ENCODE assay signal across 30 mouse cellular contexts in the genomic region with DNA sequence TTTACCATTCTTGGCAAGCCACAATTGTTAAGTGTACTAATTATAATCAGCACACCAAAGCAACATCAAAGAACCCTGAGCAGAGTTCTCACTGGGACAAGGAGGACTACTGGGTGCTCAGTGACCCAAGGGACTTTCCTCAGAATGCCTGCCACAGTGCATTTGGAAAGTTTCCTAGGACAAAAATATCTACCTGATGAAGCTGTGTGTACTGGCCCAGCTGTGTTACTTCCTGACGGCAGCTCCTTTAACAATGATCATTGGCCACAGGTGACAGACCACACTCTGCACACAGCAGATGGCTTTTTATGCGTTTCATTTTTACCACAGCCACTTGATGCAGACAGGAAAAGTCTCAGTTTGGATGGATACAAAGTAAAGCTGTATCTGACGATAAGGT. TPM values are rescaled to one million over a fixed set of nuclear protein-coding genes. Genes with fewer than 3 reads are reported as not detected.
"Had no signal": no experiment of that assay in that cellular context is flagged by ENCODE, and none has a peak within 500 bp of the region (broad histone marks: within the 10 kb centered on the region; RNA-seq: fewer than 3 reads in every experiment).

No protein-coding gene starts in this region.

- H3K4me1 ChIP-seq: limb, embryonic 12.5 days; liver, embryonic 12.5 days; liver, embryonic 15.5 days; megakaryocyte, embryonic 14.5 days; midbrain, embryonic 10.5 days; midbrain, embryonic 13.5 days; neural tube, embryonic 13.5 days; stomach, embryonic 15.5 days had no signal

- ATAC-seq: intestine, embryonic 16.5 days; liver, embryonic 12.5 days; midbrain, embryonic 13.5 days; midbrain, embryonic 16.5 days had no signal

- H3K4me2 ChIP-seq: limb, embryonic 12.5 days; liver, embryonic 12.5 days; liver, embryonic 15.5 days; lung, embryonic 15.5 days; midbrain, embryonic 13.5 days; neural tube, embryonic 13.5 days; stomach, embryonic 15.5 days had no signal

- H3K4me3 ChIP-seq: left cerebral cortex, adult 2 months; limb, embryonic 12.5 days; liver, embryonic 12.5 days; liver, embryonic 15.5 days; lung, embryonic 15.5 days; megakaryocyte, embryonic 14.5 days; midbrain, embryonic 10.5 days; midbrain, embryonic 13.5 days; myocyte; neural tube, embryonic 13.5 days; stomach, embryonic 15.5 days had no signal

- H3K9me3 ChIP-seq: limb, embryonic 12.5 days; liver, embryonic 12.5 days; liver, embryonic 15.5 days; lung, embryonic 15.5 days; megakaryocyte, embryonic 14.5 days; midbrain, embryonic 10.5 days; midbrain, embryonic 13.5 days; neural tube, embryonic 13.5 days; stomach, embryonic 15.5 days had no signal

- DNase-seq: kidney, adult 8-10 months; kidney, postnatal 25 days; layer of hippocampus, postnatal 36 days; liver; lung, adult 18-20 months; lung, postnatal 10 days; lung, postnatal 36 days; retina, postnatal 1 day; right cerebral cortex, postnatal 25 days; spleen, adult 18-20 months; thymus, postnatal 25 days had no signal

- H3K27ac ChIP-seq: left cerebral cortex, adult 2 months; limb, embryonic 12.5 days; liver, embryonic 12.5 days; liver, embryonic 15.5 days; midbrain, embryonic 10.5 days; midbrain, embryonic 13.5 days; neural tube, embryonic 13.5 days; stomach, embryonic 15.5 days had no signal

- H3K9ac ChIP-seq: limb, embryonic 12.5 days; liver, embryonic 12.5 days; liver, embryonic 15.5 days; lung, embryonic 15.5 days; midbrain, embryonic 13.5 days; neural tube, embryonic 13.5 days; stomach, embryonic 15.5 days had no signal

- H3K27me3 ChIP-seq: limb, embryonic 12.5 days; liver, embryonic 12.5 days; liver, embryonic 15.5 days; lung, embryonic 15.5 days; megakaryocyte, embryonic 14.5 days; midbrain, embryonic 13.5 days; neural tube, embryonic 13.5 days; stomach, embryonic 15.5 days had no signal

RNA-seq across cellular contexts. Expression of a gene that starts 20.7 kb away (rescaled TPM):
- total RNA-seq: layer of hippocampus, adult 8-10 months; layer of hippocampus, postnatal 10 days; layer of hippocampus, postnatal 36 days; left cerebral cortex, adult 2 months; left cerebral cortex, postnatal 10 days; left cerebral cortex, postnatal 36 days; neutrophil, adult 5-6 weeks had no signal
- polyA plus RNA-seq: intestine, embryonic 16.5 days; limb, embryonic 12.5 days; liver, embryonic 12.5 days; liver, embryonic 15.5 days; lung, embryonic 15.5 days; midbrain, embryonic 10.5 days; midbrain, embryonic 13.5 days; myocyte; neural tube, embryonic 13.5 days; stomach, embryonic 15.5 days; thymus, postnatal 0 days had no signal
